Mouse (Mus musculus) hindbrain, embryonic 13.5 days (tissue): ENCODE results near the gene Myl6b. TPM values are rescaled to one million over a fixed set of nuclear protein-coding genes. Genes with fewer than 3 reads are reported as not detected.
"Not testable (repeated sequence)": the region's sequence is repeated elsewhere in the genome, so short reads cannot be mapped to it uniquely, and the experiment has no call there.

Source experiments
- ATAC-seq: fragments of 200-750 bp; cut with Nextera tagmentation; 2 replicates; pipeline ENCODE4 v1.8.0; 2017; ENCODE audit warnings: moderate TSS enrichment; ENCODE audit not compliant: low FRiP score
- H3K27ac ChIP-seq: fragments of 300-500 bp; sonication (generic); 2 replicates; pipeline ENCODE4 v1.5.1; 2015; ENCODE audit warnings: inconsistent platforms, mild to moderate bottlenecking, moderate library complexity
- H3K27me3 ChIP-seq: fragments of 300-500 bp; sonication (generic); 2 replicates; pipeline ENCODE4 v1.6.1; 2015; ENCODE audit warnings: mild to moderate bottlenecking, inconsistent platforms
- H3K36me3 ChIP-seq: fragments of 300-500 bp; sonication (generic); 2 replicates; pipeline ENCODE4 v1.6.1; 2015; ENCODE audit warnings: mild to moderate bottlenecking, inconsistent platforms
- H3K4me1 ChIP-seq: fragments of 300-500 bp; sonication (generic); replicated peaks from 2 replicates; pipeline ENCODE4 v1.6.1; 2015; ENCODE audit warnings: inconsistent platforms
- H3K4me2 ChIP-seq: fragments of 300-500 bp; sonication (generic); 2 replicates; pipeline ENCODE4 v1.6.1; 2015; ENCODE audit warnings: inconsistent platforms, mild to moderate bottlenecking, moderate library complexity
- H3K4me3 ChIP-seq: fragments of 300-500 bp; sonication (generic); 2 replicates; pipeline ENCODE4 v1.5.1; 2015; ENCODE audit warnings: mild to moderate bottlenecking, inconsistent platforms
- H3K9ac ChIP-seq: fragments of 300-500 bp; sonication (generic); 2 replicates; pipeline ENCODE4 v1.6.1; 2015; ENCODE audit warnings: mild to moderate bottlenecking, inconsistent platforms
- H3K9me3 ChIP-seq: fragments of 300-500 bp; sonication (generic); 2 replicates; pipeline ENCODE4 v1.6.1; 2016; ENCODE audit warnings: inconsistent platforms
- WGBS: fragments of 180-500 bp; shearing (Covaris S2); methylation state at CpG from one replicate; pipeline ENCODE4 v1.1.7; 2015; 5-methylcytosine and 5-hydroxymethylcytosine counted together
- polyA plus RNA-seq: library from polyadenylated mRNA; unstranded; fragments of >200 nt; fragmentation: Nextera tagmentation; extraction: Ambion mirVana; gene quantifications from 2 replicates; pipeline ENCODE4 v1.2.1, GENCODE M21; 2015

Myl6b gene
- polyA plus RNA-seq, 1 experiment from 2014 or later = 4.2 TPM

DNA sequence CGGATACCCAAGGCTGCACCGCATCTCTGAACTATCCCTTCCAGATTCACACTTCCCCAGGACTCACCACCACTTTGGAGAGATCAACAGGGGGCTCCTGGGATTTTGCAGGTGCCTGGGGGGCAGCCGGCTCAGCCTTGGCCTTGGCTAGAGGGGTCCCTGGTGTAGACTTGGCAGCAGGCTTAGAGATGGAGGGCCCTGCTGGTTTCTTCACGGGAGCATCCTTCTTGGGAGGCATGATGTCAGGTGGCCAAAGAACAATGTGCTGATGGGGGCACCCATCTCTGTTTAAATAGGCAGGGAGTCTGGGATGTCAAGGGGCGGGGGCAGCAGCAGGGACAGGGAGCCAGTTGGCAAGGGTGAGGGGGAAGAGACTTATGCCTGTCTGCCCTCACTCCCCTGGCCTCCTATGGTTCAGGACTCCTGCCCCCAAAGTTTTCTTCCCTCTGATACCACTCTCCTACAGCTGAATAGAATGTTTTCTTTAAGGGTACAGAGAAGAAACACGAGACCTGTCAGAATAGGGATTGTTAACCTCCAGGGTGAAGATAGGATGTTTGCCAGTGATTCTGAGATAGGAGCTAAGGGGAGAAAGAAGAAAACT lies 1.2 kb downstream of the Myl6b start:
- Histone ChIP-seq H3K4me1 (peaks cover 44% of the 10 kb centered on the region), H3K9ac (peak overlapping the region; percentile 66; the same call in 1 of the 2 replicates), H3K36me3 (no peaks in the 10 kb centered on the region), H3K4me3 (peak overlapping the region; percentile 5; the same call in 1 of the 2 replicates), H3K9me3 (no peaks in the 10 kb centered on the region), H3K27ac (no peak overlapping the region), H3K27me3 (no peaks in the 10 kb centered on the region), H3K4me2 (peak overlapping the region; percentile 63; the same call in 1 of the 2 replicates)
- ATAC-seq = no peak
- 48% methylated on average over 6 of the region's 6 CpGs for WGBS

DNA sequence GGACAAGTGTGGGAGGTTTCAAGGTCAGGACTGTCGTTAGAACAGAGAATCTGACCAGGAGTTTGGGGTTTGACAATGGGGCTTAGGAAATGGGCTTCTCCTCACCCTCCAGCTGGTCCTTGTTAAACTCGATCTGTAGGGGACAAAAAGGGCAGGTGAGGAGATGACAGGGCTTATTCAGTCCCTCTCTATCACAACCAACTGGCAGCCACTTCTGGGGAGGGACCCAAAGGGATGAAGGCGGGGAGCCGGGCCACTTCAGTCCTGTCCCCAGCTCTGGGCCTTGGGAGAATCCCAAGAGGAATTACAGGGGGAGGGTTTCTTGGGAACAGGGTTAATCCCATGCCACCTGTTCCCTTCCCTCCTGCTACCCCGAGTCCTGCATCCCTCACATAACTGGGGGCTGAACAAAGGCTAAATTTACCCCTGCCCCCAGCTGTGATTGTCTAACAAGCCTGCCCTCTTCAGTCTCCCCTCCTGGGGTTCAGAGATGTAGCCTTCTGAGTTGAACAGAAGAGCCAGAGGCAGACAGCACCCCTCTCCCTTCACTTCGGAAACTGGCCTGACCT lies 1.9 kb downstream of the Myl6b start:
- no peak for ATAC-seq
- 45% methylated on average over 6 of the region's 6 CpGs for WGBS

DNA sequence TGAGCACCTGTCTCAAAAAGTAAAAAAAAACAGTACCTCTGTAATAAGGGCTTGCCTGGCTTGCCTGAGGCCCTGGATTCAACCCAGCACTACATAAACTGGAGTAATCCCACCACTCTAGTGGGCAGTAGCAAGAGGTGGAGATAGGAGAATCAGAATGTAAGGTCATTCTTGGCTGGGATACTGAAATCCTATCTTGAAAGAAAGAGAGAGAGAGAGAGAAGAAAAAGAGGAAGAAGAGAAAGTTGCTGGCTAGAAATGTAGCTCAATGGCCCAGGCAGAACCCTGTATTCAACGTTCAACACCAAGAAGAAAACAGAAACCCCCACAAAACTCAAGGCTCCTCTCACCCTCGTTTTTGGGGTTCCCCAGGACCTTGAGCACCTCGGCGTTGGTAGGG lies 2.6 kb downstream of the Myl6b start:
- no peak overlapping the region for H3K4me3 ChIP-seq
- no peak overlapping the region for H3K9ac ChIP-seq
- no peak overlapping the region for H3K27ac ChIP-seq
- H3K36me3 ChIP-seq = peaks cover 11% of the 10 kb centered on the region
- WGBS = 84% methylated on average over 4 of the region's 4 CpGs
- H3K9me3 ChIP-seq = no peaks in the 10 kb centered on the region
- no peak for ATAC-seq
- no peaks in the 10 kb centered on the region for H3K27me3 ChIP-seq
- H3K4me2 ChIP-seq = no peak overlapping the region
- peaks cover 57% of the 10 kb centered on the region for H3K4me1 ChIP-seq

More for the DNA sequence above, 1.9 kb downstream of the Myl6b start:
- H3K4me2 ChIP-seq = no peak overlapping the region
- peaks cover 4% of the 10 kb centered on the region for H3K36me3 ChIP-seq
- H3K4me3 ChIP-seq = no peak overlapping the region
- H3K27me3 ChIP-seq = no peaks in the 10 kb centered on the region
- H3K9ac ChIP-seq = peak overlapping the region; percentile 66; the same call in 1 of the 2 replicates
- H3K9me3 ChIP-seq = no peaks in the 10 kb centered on the region
- no peak overlapping the region for H3K27ac ChIP-seq
- peaks cover 50% of the 10 kb centered on the region for H3K4me1 ChIP-seq

DNA sequence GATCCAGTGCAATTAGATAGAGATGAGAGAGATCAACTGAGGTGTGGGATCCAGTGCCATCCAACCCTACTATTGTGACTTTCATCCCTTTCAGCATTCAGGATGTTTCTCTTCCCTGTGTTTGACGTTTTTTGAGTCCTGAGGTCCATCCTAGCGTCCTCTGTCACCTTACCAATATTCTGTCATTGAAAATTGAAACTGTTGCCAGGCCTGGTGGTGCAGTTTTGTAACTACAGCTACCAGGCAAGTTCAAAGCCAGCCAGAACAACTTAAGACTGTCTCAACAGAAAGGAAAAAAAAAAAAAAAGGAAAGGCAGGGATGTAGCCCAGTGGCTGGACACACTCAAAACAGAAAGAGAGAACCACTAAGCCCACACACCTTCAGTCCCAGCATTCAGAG lies 3.2 kb downstream of the Myl6b start:
- Histone ChIP-seq H3K4me1 (peaks cover 62% of the 10 kb centered on the region), H3K9me3 (no peaks in the 10 kb centered on the region), H3K4me3 (peak overlapping the region; percentile 86; the same call in 1 of the 2 replicates), H3K9ac (peak overlapping the region; percentile 91), H3K27me3 (no peaks in the 10 kb centered on the region), H3K36me3 (peaks cover 17% of the 10 kb centered on the region), H3K4me2 (peak overlapping the region; percentile 79), H3K27ac (0 out of 2 replicates have a peak overlapping the region, but pooled peaks have one; percentile 86)
- 74% methylated on average over 2 of the region's 2 CpGs for WGBS
- no peak for ATAC-seq

DNA sequence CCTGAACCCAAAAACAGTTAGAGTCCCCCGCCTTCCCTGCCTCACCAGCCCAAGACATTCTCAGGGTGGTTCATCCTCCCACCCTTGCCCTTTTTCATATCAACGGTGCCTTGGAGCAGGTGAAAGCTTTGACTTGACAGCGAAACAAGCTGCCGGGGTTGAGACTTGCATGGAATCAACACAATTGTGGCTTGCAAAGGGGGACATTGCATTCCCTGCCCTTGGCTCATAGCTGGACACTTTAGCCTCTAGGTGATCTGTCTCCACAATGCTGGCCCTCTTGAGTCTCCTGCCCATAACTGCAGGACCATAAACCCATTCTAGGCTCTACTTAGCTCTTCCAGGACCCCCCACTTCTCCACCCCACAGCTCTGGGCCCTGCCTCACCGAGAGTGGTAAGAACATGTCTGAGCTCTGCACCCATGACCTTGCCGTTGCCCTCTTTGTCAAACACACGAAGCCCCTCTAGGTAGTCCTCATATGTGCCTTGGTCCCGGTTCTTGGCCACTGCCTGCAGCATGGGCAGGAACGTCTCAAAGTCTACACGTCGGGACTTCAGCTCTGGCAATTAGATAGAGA lies 3.7 kb downstream of the Myl6b start:
- Histone ChIP-seq H3K27ac (peak overlapping the region; percentile 86), H3K4me1 (peaks cover 65% of the 10 kb centered on the region), H3K9ac (peak overlapping the region; percentile 91), H3K9me3 (no peaks in the 10 kb centered on the region), H3K27me3 (no peaks in the 10 kb centered on the region), H3K36me3 (peaks cover 22% of the 10 kb centered on the region), H3K4me3 (peak overlapping the region; percentile 86), H3K4me2 (peak overlapping the region; percentile 79)
- WGBS = 57% methylated on average over 11 of the region's 11 CpGs
- ATAC-seq = no peak

DNA sequence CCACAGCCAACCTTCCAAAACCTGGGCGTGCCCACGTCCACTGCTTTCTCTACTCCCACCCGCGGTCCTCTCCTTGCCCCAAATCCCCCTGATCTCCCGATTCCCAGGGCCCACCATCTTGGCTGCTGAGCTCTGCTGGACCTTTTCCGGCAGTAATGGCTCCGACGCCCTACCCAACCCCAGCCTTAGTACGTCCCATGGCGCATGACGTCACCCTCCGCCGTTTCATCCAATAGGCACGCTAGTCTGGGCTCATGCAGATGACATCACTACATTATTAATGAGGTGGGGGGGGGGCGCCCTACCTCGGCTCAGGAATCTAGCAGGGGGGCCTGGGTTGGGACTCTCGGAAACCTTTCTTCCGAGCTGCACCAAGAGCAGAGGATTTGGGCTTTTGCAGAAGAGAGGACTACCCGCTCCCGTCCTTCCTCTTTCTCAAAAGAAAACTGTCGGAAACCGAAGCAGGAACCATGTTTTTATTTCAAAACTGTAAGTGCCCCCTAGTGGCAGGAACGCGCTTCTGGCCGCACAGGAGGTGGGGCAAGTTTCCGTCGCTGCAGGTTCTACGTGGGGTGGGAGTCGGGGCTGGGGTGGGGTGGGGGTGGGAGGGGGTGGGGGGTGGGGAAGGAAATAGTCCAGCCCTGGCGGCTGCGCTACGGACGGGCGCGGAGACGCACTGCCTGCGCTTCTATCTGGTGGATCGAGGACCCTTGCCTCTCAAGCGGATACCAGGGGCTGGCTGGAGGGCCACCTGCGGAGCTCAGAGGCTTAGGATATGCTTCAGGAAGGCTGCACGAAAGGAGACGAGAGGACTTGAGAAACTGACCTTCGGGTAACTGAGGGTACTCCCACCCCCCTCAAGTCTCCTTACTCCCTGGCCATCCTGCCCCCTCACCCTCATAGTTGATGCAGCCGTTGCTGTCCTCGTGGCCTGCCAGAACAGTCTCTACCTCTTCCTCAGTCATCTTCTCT lies 4.5 kb downstream of the Myl6b start, which contains the start of gene Myl6:
Myl6 (minus strand) TSS at position 451 of the 972 bp plus-strand sequence.
- peak; percentile 93 for ATAC-seq
- Histone ChIP-seq H3K4me3 (peak within 1 kb of the TSS; percentile 86), H3K27me3 (no peaks in the 10 kb centered on the region), H3K4me2 (peak within 1 kb of the TSS; percentile 79), H3K9me3 (no peaks in the 10 kb centered on the region), H3K4me1 (peaks cover 58% of the 10 kb centered on the region), H3K36me3 (peaks cover 30% of the 10 kb centered on the region), H3K27ac (peak within 1 kb of the TSS; percentile 86), H3K9ac (peak within 1 kb of the TSS; percentile 91)
- WGBS = under 1% methylated on average over 44 of the region's 45 CpGs

DNA sequence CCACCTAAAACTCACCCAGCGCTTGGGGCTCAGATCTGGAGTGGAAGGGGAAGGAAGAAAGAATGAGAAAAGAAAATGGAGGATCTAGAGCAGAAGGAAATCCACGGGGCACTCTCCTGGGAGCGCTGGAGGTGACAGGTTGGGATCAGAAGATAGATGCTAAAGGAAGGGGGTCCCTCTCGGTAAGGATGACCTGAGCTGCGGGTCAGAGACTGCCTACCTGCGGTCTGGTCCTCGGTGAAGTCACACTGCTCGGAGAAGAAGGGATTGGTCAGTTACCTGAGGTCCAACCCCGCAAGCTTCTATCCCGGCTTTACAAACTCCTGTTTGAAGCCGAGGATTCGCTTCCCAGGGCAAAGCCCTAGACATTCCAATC lies 5.2 kb downstream of the Myl6b start:
- H3K4me3 ChIP-seq = peak overlapping the region; percentile 86
- peaks cover 56% of the 10 kb centered on the region for H3K4me1 ChIP-seq
- H3K27me3 ChIP-seq = no peaks in the 10 kb centered on the region
- H3K9me3 ChIP-seq = no peaks in the 10 kb centered on the region
- H3K9ac ChIP-seq = peak overlapping the region; percentile 91
- peak overlapping the region; percentile 86 for H3K27ac ChIP-seq
- WGBS = 0% methylated on average over 12 of the region's 12 CpGs
- peak overlapping the region; percentile 79 for H3K4me2 ChIP-seq
- H3K36me3 ChIP-seq = peaks cover 37% of the 10 kb centered on the region
- ATAC-seq = peak; percentile 38

DNA sequence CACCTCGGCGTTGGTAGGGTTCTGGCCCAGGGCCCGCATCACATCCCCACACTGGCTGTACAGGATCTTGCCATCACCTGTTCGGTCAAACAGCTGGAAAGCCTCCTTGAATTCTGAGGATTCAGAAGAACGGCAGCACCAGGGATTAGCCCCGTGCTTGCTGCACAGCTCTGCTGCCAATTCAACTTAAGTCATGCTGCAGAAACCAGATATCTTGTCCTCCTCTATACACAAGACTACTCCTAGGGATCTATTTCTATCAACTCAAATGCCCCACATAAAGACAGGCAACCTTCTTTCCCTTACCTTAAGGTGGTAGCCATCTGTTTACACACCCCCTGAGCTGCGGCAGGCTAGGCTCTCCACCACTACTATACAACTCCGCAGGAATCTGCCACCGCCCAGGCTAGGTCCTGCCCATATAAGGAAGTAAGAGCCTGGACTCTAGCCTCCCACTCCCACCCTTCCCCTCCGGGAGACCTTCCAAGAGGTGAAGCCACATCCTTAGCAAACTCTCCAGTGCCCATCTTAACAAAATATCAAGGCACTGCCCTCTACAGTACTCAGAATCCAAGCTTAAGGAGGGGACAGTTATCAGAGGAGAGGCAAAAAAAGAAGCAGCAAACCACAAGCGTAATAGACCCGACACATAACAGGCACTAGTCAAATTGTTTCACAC lies 5.7 kb downstream of the Myl6b start:
- peak overlapping the region; percentile 91 for H3K9ac ChIP-seq
- no peaks in the 10 kb centered on the region for H3K27me3 ChIP-seq
- H3K36me3 ChIP-seq = peaks cover 42% of the 10 kb centered on the region
- peak overlapping the region; percentile 86 for H3K27ac ChIP-seq
- peak overlapping the region; percentile 86 for H3K4me3 ChIP-seq
- ATAC-seq = peak; percentile 21
- H3K9me3 ChIP-seq = no peaks in the 10 kb centered on the region
- peaks cover 51% of the 10 kb centered on the region for H3K4me1 ChIP-seq
- H3K4me2 ChIP-seq = peak overlapping the region; percentile 79
- WGBS = 33% methylated on average over 12 of the region's 12 CpGs

DNA sequence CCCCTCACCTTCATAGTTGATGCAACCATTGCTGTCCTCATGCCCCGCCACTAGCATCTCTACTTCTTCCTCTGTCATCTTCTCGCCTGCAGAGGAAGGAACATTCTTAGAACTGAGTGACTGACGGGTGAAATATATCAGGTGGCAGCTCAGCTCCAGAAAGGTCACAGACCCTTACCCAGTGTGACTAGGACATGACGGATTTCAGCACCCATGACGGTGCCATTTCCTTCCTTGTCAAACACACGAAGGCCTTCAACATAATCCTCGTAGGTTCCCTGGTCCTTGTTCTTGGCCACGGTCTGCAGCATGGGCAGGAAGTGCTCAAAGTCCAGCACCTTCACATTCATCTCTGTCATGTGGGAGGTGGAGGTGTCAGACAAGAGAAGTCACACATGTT lies 6.4 kb downstream of the Myl6b start:
- not testable (repeated sequence) for ATAC-seq, H3K9me3 ChIP-seq, H3K27me3 ChIP-seq
- Histone ChIP-seq H3K27ac (peak overlapping the region; percentile 86), H3K4me3 (peak overlapping the region; percentile 86), H3K9ac (peak overlapping the region; percentile 91), H3K36me3 (peaks cover 49% of the 10 kb centered on the region), H3K4me1 (peaks cover 44% of the 10 kb centered on the region), H3K4me2 (peak overlapping the region; percentile 79)
- WGBS = 70% methylated on average over 8 of the region's 8 CpGs

DNA sequence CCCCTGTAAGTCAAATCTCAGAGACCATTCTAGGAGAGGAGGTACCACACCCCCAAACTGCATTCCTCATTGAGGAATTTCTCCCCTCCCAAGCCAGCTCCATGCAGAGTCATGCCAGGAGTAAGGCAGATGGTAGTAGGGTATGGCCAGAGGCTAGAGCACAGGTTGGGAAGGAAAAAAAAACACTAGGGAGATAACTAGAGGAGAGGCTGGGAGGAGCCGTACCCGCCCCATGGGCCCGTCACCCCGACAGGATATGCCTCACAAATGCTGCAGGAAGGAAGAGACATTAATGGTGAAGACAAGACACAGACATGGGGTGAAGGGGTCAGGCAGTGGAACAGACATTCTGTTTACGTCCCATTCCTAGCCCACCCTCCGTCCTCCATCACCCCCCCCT lies 7.0 kb downstream of the Myl6b start:
- Histone ChIP-seq H3K27me3 (no peaks in the 10 kb centered on the region), H3K4me3 (peak overlapping the region; percentile 86), H3K27ac (peak overlapping the region; percentile 86), H3K4me2 (peak overlapping the region; percentile 79), H3K4me1 (peaks cover 38% of the 10 kb centered on the region), H3K9ac (peak overlapping the region; percentile 91), H3K36me3 (peaks cover 53% of the 10 kb centered on the region), H3K9me3 (no peaks in the 10 kb centered on the region)
- ATAC-seq = no peak
- 85% methylated on average over 6 of the region's 6 CpGs for WGBS

DNA sequence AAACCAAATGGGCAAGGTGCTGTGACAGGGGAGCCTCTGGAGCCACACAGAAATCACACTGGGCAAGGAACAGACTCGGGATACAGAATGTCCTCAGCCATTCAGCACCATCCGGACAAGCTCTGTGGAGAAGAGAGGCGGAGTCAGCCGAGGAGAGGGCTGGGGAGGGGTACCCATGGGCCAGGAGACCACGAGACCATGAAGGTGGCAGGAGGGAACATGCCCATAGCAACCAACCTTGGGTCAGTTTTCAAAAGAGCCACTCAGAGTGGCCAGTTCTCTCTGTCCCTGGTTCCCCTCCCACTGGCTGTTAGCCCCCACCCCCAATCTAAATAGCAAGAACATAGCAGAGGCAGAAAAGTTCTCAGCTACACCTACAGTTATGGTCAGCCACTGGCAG lies 7.6 kb downstream of the Myl6b start:
- Histone ChIP-seq H3K4me2 (peak overlapping the region; percentile 8; the same call in 1 of the 2 replicates), H3K27ac (peak overlapping the region; percentile 86; the same call in 1 of the 2 replicates), H3K27me3 (no peaks in the 10 kb centered on the region), H3K4me1 (peaks cover 38% of the 10 kb centered on the region), H3K4me3 (peak overlapping the region; percentile 86), H3K9me3 (no peaks in the 10 kb centered on the region), H3K36me3 (peaks cover 59% of the 10 kb centered on the region), H3K9ac (peak overlapping the region; percentile 91; the same call in 1 of the 2 replicates)
- ATAC-seq = no peak
- WGBS = 58% methylated on average over 5 of the region's 5 CpGs
